Mouse (Mus musculus): ENCODE data around the gene Rimbp2.

- TF ChIP-seq CTCF (IDR thresholded peaks at IDR 0.05; ENCODE audit: control insufficient read depth, insufficient read depth, low read length) (no peak), POLR2A (IDR thresholded peaks at IDR 0.05; ENCODE audit: borderline replicate concordance, control insufficient read depth, low read depth, low read length) (no peak)
Observed at GRCm38 (mm10) chr5:128847806-128848205, 105.5 kb downstream of the Rimbp2 start.

Measured in bone marrow, adult 2 months (tissue).